Mouse (Mus musculus) erythroblast, embryonic 14.5 days (primary cell): Measurements from ENCODE around the gene Pde4d.

Source experiments
- GATA1 ChIP-seq: IDR thresholded peaks from 2 replicates; pipeline ENCODE4 v1.6.1; 2012; ENCODE audit warnings: low read length, inconsistent platforms, mixed read lengths
- TAL1 ChIP-seq: IDR thresholded peaks from 3 replicates; pipeline ENCODE4 v1.6.1; 2012; ENCODE audit warnings: low read length, inconsistent platforms, mixed read lengths

DNA sequence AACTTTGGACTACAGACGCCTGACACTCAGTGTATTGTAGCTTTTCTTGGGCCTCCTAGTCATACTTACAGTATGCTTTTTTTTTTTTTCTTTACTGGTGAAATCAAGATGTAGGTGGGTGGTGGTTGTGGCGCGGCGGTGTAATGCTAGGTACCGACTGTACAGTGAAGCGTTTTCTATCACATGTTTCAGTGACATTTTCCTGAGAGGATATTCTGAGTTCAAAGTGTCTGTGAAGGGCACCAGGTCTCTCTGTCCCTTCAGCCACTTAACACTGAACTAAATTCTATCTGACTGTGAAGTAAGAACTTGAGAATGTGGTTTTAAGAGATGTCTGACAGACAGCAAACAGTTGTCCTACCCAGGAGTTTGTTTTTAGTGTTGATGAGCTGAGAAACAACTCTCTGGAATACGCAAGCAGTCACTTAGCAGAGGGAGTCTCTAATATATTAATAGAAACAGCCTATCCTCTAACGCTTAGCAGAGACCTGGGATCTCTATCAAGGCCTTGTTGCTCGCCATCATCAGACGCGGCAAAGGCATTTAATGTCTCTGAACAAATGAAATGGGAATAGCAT, 1175.1 kb downstream of the Pde4d start:
- TF ChIP-seq GATA1 (no peak), TAL1 (no peak)
